Mouse (Mus musculus) megakaryocyte progenitor cell, adult 5-6 weeks (primary cell): ENCODE measurements around the gene Ywhaq. TPM values are rescaled to one million over a fixed set of nuclear protein-coding genes. Genes with fewer than 3 reads are reported as not detected.

Experiments
- ATAC-seq: replicated peaks from 2 replicates; pipeline ENCODE4 v1.8.0; 2016; ENCODE audit warnings: mild to moderate bottlenecking, moderate TSS enrichment, inconsistent platforms; ENCODE audit not compliant: poor library complexity
- total RNA-seq, 2 experiments: library from RNA; stranded (forward) in 1 of 2; stranded (reverse) in 1 of 2; fragments of 157-497, 149-512 nt in 1 of 2; fragments of 200-1000 nt in 1 of 2; gene quantifications; 2 replicates each; pipeline versions ENCODE4 v1.2.3 to v1.2.4; 2015 to 2017

The Ywhaq gene
- total RNA-seq, 2 experiments from 2014 or later = 169 to 333 TPM

DNA sequence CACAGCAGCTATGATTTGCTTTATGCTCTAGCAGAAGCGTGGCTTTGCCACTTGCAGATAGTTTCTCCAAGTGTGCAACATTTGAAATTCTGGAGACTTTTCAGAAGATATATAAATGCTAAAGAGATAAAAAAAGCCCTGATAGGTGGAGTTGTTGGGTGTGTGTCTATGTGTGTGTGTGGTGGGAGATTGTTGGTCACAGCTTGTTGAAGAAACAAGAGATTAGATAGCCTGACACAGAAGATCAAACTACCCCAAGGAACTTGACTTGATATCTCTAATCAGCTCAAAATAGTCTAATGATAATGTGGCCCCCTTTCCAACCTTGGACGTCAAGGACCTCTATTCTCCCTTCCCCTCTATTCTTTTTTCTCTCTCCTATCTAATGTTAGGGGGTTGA is 6.8 kb downstream of the Ywhaq start:
- ATAC-seq = peak; percentile 54; the same call in 1 of the 2 replicates

DNA sequence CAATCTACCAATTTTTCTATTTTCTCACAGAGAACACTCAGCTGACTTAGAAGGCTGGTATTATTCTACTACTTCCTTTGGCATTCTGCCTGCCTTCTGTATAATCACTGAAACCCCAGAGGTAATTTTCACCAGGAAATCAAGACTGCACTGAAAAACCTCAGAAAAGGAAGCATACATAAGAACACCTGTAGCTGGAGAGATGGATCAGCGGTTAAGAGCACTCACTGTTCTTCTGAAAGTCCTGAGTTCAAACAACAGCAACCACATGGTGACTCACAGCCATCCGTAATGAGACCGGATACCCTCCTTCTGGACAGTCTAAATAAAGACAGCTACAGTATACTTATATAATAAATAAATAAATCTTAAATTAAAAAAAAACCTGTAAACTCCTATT is 7.8 kb downstream of the Ywhaq start:
- ATAC-seq = no peak

DNA sequence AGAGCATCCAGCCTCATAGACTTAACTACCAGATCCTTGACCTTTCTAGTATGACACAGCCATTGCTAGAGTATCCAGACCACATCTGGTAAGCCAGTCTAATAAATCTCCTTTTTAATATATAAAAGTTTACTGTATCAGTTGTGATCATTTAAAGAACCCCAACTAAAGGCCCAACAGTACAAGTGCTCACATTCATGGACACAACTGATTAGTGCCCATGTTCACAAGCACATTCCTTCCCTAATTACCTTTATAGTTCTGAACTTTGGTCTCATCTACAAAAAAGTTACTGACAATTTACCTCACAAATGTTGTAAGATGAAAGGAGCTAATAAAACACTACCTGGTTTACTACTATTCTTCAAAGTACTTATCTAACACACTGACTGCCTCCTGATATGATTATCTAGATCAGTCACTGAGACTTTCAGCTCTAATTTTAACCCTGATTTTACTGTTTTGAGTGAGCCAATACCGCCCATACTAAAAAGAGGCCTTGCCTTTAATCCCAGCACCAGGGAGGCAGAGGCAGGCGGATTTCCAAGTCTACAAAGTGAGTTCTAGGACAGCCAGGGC is 8.6 kb downstream of the Ywhaq start:
- ATAC-seq = no peak

DNA sequence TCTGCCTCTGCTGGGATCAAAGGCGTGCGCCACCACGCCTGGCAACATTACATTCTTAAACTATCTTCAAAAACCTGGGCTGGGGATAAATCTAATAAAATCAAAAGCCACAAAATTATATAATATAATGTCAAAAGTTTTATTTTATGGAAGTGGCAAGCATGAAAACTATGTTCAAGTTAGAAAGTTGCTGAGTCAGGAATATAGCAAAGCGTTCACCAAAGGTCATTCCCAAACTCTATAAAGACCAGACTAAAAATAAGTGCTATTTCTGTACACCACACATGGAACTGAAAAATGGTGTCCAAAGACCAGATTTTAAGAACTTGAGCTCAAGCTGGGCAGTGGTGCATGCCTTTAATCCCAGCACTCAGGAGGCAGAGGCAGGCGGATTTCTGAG is 14.7 kb downstream of the Ywhaq start:
- ATAC-seq = no peak

DNA sequence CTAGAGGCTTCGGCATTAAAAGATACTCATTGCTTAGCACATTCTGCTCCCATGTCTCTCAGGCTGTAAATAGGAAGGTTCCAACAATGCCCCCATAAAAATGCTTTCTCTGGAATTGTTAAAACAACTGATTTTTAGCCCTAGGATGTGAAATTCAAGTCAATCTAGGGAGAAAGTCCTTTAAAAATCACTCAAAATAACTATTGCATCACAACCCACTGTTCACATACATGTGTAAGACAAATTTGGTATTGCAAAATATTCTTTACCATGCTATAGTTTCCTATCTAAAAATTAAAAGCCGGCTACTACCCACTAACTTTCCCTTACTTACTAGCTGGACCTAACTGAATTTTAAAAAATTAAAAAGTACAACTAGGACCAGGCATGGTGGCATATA is 31.2 kb downstream of the Ywhaq start:
- ATAC-seq = 0 out of 2 replicates have a peak, but pooled peaks have one; percentile 20

DNA sequence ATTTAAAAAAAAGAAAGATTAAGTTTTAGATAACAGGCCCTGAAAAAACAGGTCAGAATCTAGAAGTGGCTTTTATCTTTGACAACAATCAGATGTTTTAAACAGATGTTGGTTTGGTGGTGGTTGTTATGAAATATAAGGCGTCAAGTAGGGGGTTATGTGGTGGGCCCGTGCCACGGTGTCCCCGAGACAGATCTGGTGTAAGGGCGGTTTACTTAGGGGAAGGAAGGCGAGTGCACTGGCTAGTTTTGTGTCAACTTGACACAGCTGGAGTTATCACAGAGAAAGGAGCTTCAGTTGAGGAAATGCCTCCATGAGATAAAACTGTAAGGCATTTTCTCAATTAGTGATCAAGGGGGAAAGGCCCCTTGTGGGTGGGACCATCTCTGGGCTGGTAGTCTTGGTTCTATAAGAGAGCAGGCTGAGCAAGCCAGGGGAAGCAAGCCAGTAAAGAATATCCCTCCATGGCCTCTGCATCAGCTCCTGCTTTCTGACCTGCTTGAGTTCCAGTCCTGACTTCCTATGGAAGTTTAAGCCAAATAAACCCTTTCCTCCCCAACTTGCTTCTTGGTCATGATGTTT is 38.6 kb downstream of the Ywhaq start:
- ATAC-seq = peak; percentile 59

DNA sequence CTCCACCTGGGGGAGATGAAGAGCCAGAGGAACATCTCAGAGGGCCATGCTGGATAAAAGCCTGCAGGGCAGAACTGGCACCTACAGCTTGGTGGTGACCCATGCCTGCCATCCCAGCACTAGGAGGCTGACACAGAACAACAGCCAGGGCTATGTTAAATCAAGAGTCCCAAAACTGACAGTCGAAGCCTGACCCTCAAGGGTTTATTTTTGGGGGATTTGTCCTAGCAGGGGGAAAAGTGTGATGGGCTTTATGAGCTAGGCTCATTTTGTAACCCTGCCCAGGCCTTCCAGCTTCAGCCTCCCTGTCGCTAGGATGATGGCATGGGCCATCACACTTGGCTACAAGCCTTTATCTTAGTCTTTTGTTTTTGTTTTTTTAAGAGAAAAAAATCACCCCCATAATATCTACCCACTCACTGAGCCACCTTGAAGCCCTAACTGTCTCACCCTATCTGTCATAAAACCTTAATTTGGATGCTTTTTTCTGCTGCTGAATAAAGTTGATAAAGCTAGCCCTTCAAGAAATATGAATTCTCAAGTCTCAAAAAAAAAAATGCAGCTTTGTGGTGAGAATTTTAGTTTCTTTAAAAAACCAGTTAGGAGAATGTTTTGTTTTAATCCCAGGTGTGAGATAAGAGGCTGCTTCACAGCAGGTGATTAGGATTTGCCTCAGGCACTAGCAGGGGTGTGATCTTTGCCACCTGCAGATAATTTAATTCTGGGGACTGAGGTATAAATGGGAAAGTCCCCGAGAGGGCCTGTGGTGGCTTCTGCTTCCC is 41.9 kb downstream of the Ywhaq start:
- ATAC-seq = peak; percentile 33

DNA sequence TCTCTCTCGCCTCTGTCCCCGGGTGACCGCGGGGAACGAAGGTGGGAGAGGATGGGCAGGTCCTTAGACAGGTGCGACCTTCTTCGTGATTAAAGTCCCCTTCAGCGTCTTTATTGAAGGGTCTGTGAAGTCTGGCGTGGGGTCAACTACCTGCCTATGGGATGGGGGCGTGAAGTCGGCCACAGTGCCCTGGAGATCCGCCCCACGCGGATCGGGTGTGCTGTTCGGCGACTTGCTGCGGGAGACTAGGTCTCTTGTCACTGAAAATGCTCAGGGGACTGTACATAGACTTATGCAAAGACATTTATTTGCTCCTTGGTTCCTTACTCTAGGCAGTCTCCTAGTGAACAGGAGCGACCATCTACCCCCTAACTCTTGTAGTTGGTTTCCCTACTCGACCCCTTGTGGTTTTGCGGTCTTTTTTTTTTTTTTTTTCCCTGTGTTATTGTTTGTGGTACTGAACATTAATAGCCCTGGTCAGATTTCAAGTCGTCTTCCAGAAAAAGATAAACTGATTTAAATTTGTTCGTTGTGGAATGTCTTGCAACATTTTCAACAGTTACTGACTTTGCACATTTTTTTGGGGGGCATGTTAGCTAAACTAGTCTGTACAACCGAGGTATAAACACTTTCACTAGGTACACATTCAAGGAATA is 43.5 kb downstream of the Ywhaq start:
- peak; percentile 11 for ATAC-seq

DNA sequence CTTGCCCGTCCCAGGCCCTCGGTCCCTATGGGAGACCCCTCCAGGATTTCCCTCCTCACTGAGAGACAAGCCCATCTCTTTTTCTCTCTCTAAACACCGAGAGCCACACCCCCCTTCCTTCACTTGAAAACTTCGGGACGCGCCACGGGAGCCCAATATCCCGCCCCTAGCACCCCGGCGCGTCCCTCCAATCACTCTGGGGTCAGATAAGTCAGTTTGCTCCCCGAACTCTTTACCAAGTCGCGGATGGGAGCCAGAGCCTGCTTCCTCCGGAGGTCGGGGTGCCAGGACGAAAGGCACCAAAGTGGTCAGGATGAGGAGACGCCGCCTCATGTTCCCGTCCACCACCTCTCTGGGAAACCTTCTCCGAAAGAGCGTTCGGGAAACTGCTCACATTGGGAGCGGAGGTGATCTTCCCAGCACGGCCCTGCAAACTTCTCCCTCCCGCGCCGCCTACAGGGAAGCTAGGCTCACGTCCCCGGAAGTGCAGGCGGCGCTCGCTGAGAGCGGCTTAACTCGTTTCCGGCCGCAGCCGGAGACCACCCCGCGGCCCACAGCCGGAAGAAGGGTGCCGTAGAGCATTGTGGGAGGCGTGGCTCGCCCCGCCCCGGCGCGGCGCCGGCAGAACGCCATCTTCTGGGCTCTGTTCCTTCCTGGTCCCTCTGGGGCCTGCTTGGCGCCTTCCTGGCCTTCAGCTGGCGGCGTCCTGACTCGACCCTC is 44.2 kb downstream of the Ywhaq start, which contains the start of gene Adam17:
Gene Adam17, minus strand, starts transcription at position 533 of the 720 bp plus-strand sequence.
- ATAC-seq = peak; percentile 81

DNA sequence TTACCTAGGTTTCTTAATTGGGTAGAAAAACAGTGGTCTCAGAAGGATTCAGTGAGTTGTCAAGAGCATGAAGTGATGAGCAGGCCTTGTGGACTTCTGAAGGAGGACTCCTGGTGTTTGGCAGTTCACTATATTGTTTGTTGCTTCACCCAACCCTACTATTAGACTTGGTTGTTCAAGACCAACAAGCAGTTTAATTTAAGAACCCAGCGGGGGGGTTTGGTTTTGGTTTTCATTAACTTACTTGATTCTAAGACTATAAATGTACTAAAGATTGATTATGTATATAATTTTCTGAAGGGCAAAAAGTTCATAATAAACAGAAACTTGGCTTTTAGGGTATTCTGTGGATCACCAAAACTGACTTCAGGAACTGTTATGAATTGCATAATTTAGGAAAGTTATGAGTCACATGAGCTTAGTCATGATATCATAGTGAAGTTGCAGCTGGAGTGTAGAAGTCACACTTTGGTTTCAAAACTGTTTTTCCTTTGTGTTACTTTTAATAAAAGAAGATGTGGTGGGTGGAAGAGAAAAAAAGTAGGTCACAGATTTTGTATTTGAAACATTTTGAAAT is 47.3 kb downstream of the Ywhaq start:
- no peak for ATAC-seq

DNA sequence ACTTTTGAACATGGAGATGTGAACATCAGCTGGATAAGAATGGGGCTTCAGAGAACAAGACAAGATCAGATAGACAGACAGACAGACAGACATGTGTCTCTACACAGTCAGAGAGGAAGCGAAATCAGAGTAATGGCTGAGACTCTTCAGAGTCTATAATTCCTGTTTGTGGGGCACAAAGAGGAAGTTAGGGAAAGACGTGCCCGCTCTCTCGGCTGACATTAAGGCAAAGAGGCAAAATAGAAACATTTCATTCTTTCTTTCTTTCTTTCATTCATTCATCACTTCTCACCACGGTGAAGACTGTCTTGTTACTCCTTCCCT is 48.4 kb downstream of the Ywhaq start:
- peak; percentile 38 for ATAC-seq

DNA sequence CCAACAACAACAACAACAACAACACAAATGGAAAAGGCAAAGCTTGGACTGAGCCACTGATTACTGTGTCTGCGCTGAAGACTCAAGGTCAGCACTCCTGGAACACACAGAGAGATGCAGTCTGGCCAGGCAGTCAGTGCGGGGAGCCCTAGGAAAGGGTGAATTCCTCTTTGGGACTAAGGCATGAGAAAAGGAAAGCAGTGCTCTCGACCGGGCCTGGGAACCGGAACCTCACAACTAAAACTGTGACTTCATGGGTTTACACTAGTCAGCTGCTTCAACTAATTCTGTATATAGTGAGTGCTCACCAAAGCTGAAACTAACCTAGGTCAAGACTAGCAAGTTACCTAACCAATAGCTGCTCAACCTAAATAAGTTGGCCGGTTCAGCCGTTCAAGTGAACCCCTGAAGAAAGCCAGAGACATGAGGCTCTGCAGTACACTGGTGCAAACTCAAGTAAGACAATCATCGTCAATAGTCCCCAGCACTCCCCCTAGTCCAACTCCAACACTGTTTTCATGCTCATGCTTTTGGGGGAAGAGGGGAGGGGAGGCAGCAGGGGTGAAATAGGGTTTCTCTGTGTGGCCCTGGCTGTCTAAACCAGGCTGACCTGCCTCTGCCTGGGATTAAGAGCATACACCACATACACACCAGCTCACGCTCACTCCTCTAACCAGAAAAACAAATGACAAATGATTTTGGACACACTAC is 48.9 kb downstream of the Ywhaq start:
- ATAC-seq = no peak

DNA sequence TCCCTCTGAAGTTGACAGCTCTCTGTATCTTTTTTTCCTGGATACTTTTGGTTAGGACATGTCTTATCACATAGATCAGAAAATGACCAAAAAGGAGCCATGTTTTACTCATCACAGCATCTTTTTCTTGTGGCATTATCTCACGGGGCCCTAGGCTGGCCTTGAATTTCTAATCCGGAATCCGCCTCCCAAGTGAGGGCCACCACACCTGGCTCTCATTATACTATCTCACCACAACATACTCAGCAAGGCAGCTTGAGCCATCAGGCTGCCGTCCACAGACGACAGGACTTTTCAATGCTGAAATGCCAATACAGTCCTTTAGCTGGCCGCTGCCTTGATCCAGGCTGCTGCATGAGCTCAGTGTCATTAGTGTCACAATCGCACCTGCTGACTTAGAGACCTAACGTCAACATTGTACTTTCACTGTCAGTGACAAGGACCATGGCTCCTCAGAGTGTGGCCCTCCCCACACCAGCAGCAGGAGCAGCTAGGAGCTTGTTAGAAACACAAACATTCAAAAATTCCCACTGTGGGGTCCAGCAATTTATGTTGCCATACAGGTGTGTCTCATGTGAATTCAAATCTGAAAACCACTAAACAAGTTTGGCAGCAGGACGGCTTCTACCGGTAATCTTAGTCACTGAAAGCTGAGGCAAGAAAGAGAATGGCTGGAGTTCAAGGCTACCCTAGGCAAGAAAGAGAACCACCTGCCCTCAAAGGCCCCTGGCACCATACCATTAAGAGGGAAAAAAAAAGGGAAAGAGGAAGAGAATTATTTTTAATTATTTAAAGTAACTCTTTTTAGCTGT is 52.6 kb downstream of the Ywhaq start:
- ATAC-seq = 0 out of 2 replicates have a peak, but pooled peaks have one; percentile 10

DNA sequence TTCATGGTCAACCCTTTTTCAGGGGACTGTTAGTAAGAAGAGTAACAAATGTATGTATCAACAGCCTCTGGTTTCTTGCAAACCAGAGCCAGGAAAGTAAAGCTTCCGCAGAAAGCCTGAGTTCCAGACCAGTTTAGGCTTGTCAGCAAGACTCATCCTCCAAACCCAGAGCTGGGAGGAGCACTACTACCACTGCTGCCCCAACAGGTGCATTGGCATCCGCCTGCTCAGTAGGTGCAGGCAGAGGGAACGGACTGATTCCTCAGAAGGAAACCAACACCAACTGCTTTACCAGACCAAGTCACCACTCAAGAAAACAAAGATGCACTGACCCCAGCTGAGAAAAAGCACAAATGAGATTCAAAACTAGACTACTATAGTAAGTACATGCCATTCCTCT is 54.2 kb downstream of the Ywhaq start:
- no peak for ATAC-seq

DNA sequence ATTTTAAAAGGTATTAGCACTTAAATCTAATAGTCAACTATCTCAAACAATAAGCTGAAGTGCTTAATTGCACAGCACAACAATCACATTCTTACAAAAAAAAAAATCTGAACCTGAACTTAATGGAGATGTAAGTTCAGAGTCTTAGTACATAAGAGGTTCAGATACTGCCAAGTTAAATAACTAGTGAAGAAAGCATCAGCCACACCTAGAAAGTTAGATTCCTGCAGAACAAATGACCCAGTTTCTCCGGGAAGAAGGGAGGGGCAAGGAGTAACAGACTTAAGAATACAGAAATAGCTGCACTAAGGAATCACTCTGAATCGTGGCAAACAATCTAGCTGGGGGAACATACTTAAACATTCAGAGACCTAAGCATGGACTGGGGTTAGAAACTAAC is 54.8 kb downstream of the Ywhaq start:
- ATAC-seq = no peak

DNA sequence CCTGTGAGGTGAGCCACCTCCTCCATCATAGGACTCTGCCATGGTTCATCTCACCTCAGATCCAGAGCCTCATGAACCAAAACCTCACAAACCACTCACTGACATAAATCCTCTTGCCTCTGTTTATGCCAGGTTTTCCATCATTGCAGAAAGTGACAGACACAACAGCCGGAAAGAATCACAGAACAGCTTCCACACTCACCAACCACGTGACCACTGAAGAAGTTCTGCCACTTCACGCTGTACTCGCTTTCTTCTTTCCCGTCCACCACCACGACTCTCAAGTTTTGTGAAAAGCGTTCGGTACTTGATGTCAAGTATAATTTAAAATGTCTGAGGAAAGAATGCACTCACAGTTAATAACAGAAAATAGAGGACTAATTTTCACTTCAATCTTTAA is 63.8 kb downstream of the Ywhaq start:
- ATAC-seq = no peak

DNA sequence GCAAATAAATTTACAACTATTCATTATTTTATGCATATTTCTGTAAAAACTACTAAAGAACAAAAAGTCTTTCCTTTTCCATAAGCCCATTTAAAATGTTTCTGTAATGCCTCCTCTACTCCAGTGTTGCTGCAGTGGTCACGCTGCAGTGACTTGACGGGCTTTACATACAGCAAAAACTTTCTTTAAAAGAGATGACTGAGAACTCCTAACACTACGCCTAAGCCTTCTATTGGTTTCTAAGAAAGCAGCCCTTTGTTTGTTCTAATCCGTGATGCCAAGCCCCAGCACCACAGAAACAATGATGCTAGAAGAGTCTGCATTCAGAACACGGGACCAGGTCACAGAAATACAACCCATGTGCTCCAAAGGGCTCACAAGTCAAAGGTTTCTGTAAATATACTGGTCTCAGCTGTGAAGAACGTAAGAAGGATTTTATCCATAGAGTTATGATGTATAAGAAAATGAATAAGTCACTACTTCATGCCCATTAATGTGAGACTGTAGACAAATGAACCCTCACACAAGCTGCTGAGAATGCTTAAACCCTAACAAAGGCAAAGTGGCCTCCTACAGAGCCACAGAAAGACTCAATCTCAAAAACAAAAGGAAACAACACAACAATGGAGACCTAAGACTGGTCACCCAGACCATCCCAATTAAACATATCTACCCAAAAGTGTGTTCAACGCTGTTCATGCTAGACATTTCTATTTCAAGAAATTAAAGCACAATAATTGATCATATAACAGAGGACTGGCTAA is 67.1 kb downstream of the Ywhaq start:
- ATAC-seq = no peak

DNA sequence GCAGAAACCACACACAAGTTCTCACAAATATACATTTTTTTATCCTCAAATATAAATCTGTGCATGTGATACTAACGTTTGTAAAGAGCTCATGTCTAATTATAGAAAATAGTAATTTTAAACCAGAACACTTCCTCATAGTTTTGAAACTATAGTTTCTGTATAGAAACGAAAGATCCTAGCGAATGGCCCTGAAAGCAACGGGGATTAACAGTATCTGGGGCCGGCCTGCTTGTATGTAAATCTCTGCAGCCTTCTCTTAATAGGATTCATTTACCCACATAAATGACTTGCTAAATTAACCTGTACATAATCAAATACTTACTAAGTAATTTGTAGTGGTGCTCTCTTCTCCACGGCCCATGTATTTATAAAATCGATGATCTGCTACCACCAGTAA is 70.5 kb downstream of the Ywhaq start:
- ATAC-seq = no peak

DNA sequence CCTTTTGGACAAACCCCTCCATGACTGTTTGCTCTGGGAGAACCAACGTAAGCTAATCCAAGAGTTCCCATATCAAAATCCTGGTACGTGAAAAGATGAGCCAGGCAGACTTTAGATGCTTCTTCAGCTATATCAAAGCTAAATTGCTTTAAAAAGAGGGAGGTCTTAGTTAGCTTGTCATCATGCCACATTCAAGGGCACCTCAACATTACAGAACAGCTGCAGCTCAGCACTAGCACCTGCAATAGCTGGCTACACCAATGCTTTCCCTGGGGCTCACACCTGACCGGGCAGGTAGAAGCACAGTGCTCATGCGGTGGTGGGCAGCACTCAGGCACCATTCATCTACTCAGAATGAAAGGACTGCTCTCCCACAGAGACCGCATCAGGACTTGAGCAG is 76.8 kb downstream of the Ywhaq start:
- no peak for ATAC-seq
